Mouse (Mus musculus): Measurements from ENCODE around the gene Nom1.

DNA sequence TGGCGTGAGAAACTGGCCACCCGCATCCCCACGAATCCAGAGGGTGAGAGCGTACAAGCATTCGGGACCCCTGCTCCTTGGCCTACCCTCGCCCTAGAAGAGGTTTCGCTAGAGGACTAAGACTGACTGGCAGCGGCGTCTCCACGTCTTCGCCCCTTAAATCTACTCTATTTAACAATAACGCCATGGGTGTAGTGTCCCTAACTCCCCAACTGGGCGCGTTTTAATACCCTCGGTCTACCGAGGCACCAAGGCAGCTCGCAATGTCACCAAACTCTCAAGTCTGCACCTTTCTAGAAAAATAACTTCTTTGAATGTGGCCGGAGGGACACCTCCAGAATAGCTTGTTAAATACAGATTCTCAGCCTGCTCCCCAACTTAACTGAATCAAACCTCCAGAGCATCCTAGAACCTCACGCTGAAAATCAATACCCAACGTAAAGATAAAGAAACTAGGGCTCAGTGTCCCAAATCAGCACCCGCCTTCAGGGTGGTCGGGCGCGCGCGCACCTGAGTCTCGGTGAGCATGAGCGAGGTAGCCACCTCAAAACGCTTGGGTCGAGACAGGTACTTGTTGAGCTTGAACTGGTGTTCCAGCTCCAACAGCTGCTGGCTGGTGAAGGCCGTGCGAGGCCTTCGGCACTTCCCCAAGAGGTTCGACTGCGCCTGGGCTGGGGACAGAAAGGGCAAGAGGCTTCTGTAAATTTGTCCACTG is 39.9 kb downstream of the Nom1 start:
- no peak for TF ChIP-seq EP300 (IDR thresholded peaks at IDR 0.05; ENCODE audit: insufficient read depth, low read depth, low read length)
- TF ChIP-seq CTCF (IDR thresholded peaks at IDR 0.05) = no peak
- TF ChIP-seq POLR2A (IDR thresholded peaks at IDR 0.05; ENCODE audit: insufficient read depth, low read depth, low read length) = no peak
